Mouse (Mus musculus): ENCODE results near the gene Rtl10. TPM values are rescaled to one million over a fixed set of nuclear protein-coding genes. Genes with fewer than 3 reads are reported as not detected.

The Rtl10 gene
- polyA plus RNA-seq, 1 experiment = 11.5 TPM

GRCm38 (mm10) chr16:18539281-18539680, 40.6 kb downstream of the Rtl10 start:
- no peaks in the 10 kb centered on the region for H3K9me3 ChIP-seq (replicated peaks; ENCODE audit: control insufficient read depth, insufficient read depth, low read length, poor library complexity, severe bottlenecking)
- H3K4me1 ChIP-seq (ENCODE audit: control insufficient read depth, insufficient read depth, low read length) = no peaks in the 10 kb centered on the region
- TF ChIP-seq POLR2A (IDR thresholded peaks at IDR 0.05; ENCODE audit: insufficient read depth, low read length) (no peak), EP300 (IDR thresholded peaks at IDR 0.05; ENCODE audit: insufficient read depth, low read depth, low read length) (no peak), CTCF (IDR thresholded peaks at IDR 0.05; ENCODE audit: low read depth, low read length) (no peak)
- H3K27ac ChIP-seq (ENCODE audit: insufficient read depth, low read length) = no peak overlapping the region
- no peak overlapping the region for H3K9ac ChIP-seq (ENCODE audit: low read depth, poor library complexity, severe bottlenecking)
- no peak overlapping the region for H3K4me3 ChIP-seq (ENCODE audit: low read depth, low read length)
- H3K36me3 ChIP-seq (ENCODE audit: control insufficient read depth, insufficient read depth, low read length, poor library complexity, severe bottlenecking) = no peaks in the 10 kb centered on the region
- H3K27me3 ChIP-seq (ENCODE audit: control insufficient read depth, insufficient read depth, low read length, poor library complexity, severe bottlenecking) = no peaks in the 10 kb centered on the region

- Histone ChIP-seq H3K36me3 (ENCODE audit: control insufficient read depth, insufficient read depth, low read length, poor library complexity, severe bottlenecking) (no peaks in the 10 kb centered on the region), H3K27me3 (ENCODE audit: control insufficient read depth, insufficient read depth, low read length, poor library complexity, severe bottlenecking) (no peaks in the 10 kb centered on the region), H3K4me1 (ENCODE audit: control insufficient read depth, insufficient read depth, low read length) (no peaks in the 10 kb centered on the region), H3K4me3 (ENCODE audit: low read depth, low read length) (no peak overlapping the region), H3K9me3 (replicated peaks; ENCODE audit: control insufficient read depth, insufficient read depth, low read length, poor library complexity, severe bottlenecking) (no peaks in the 10 kb centered on the region), H3K27ac (ENCODE audit: insufficient read depth, low read length) (no peak overlapping the region), H3K9ac (ENCODE audit: low read depth, poor library complexity, severe bottlenecking) (no peak overlapping the region)
- TF ChIP-seq EP300 (IDR thresholded peaks at IDR 0.05; ENCODE audit: insufficient read depth, low read depth, low read length) (no peak), CTCF (IDR thresholded peaks at IDR 0.05; ENCODE audit: low read depth, low read length) (no peak), POLR2A (IDR thresholded peaks at IDR 0.05; ENCODE audit: insufficient read depth, low read length) (no peak)
Observed at GRCm38 (mm10) chr16:18543151-18543829, 44.6 kb downstream of the Rtl10 start.

- TF ChIP-seq CTCF (IDR thresholded peaks at IDR 0.05; ENCODE audit: low read depth, low read length) (no peak), EP300 (IDR thresholded peaks at IDR 0.05; ENCODE audit: insufficient read depth, low read depth, low read length) (no peak), POLR2A (IDR thresholded peaks at IDR 0.05; ENCODE audit: insufficient read depth, low read length) (no peak)
- H3K9me3 ChIP-seq (replicated peaks; ENCODE audit: control insufficient read depth, insufficient read depth, low read length, poor library complexity, severe bottlenecking) = no peaks in the 10 kb centered on the region
- no peak overlapping the region for H3K27ac ChIP-seq (ENCODE audit: insufficient read depth, low read length)
- H3K9ac ChIP-seq (ENCODE audit: low read depth, poor library complexity, severe bottlenecking) = no peak overlapping the region
- no peak overlapping the region for H3K4me3 ChIP-seq (ENCODE audit: low read depth, low read length)
- H3K4me1 ChIP-seq (ENCODE audit: control insufficient read depth, insufficient read depth, low read length) = no peaks in the 10 kb centered on the region
- H3K36me3 ChIP-seq (ENCODE audit: control insufficient read depth, insufficient read depth, low read length, poor library complexity, severe bottlenecking) = no peaks in the 10 kb centered on the region
- no peaks in the 10 kb centered on the region for H3K27me3 ChIP-seq (ENCODE audit: control insufficient read depth, insufficient read depth, low read length, poor library complexity, severe bottlenecking)
Observed at GRCm38 (mm10) chr16:18547891-18548290, 49.2 kb downstream of the Rtl10 start.

Other genes with a start within 250 kb of the Rtl10 start
- not detected in 2 replicates for gene Gm49776, start 240.6 kb upstream of the Rtl10 start, polyA plus RNA-seq (2011; ENCODE audit: insufficient read depth, insufficient read length, low read depth, missing spikeins)
- gene Dgcr8, start 209.7 kb upstream of the Rtl10 start, polyA plus RNA-seq (2011; ENCODE audit: insufficient read depth, insufficient read length, low read depth, missing spikeins) = 75.8 and 82.7 TPM in 2 replicates
- gene Tango2, start 150.8 kb upstream of the Rtl10 start, polyA plus RNA-seq (2011; ENCODE audit: insufficient read depth, insufficient read length, low read depth, missing spikeins) = 19.3 and 21.3 TPM in 2 replicates
- gene Arvcf, start 150.7 kb upstream of the Rtl10 start, polyA plus RNA-seq (2011; ENCODE audit: insufficient read depth, insufficient read length, low read depth, missing spikeins) = 26.3 and 38.1 TPM in 2 replicates
- gene Txnrd2, start 72.5 kb upstream of the Rtl10 start, polyA plus RNA-seq (2011; ENCODE audit: insufficient read depth, insufficient read length, low read depth, missing spikeins) = 7.1 and 9.3 TPM in 2 replicates
- gene Comt, start 72.0 kb upstream of the Rtl10 start, polyA plus RNA-seq (2011; ENCODE audit: insufficient read depth, insufficient read length, low read depth, missing spikeins) = 13.6 and 15.4 TPM in 2 replicates
- 13.7 and 16.2 TPM in 2 replicates for gene Gnb1l, start 188 bp upstream of the Rtl10 start, polyA plus RNA-seq (2011; ENCODE audit: insufficient read depth, insufficient read length, low read depth, missing spikeins)
- gene Tbx1, start 91.8 kb downstream of the Rtl10 start, polyA plus RNA-seq (2011; ENCODE audit: insufficient read depth, insufficient read length, low read depth, missing spikeins) = 0.29 TPM in 1 of 2 replicates, not detected in the other
- not detected in 2 replicates for gene Gp1bb, start 123.5 kb downstream of the Rtl10 start, polyA plus RNA-seq (2011; ENCODE audit: insufficient read depth, insufficient read length, low read depth, missing spikeins)
- gene Gm49601, start 127.5 kb downstream of the Rtl10 start, polyA plus RNA-seq (2011; ENCODE audit: insufficient read depth, insufficient read length, low read depth, missing spikeins) = not detected in 2 replicates
- gene Sept5, start 131.1 kb downstream of the Rtl10 start, polyA plus RNA-seq (2011; ENCODE audit: insufficient read depth, insufficient read length, low read depth, missing spikeins) = 1.8 and 5.2 TPM in 2 replicates